Mouse (Mus musculus): ENCODE measurements at regions not wholly inside any gene's neighbourhood (a gene's known extent, or its start where the extent isn't known, plus 50 kb on each side); places are given as distances from the start of the nearest gene placed in this dataset.
"Not testable (repeated sequence)": the region's sequence is repeated elsewhere in the genome, so short reads cannot be mapped to it uniquely, and the experiment has no call there.

- H3K27ac ChIP-seq; DNase-seq (ENCODE audit: extremely low spot score in 1 of 2, low spot score in 2 of 2); H3K4me3 ChIP-seq; intact Hi-C loops (cut with DNase I): not testable (repeated sequence)
Observed at GRCm38 (mm10) chr12:115861759-115862158, 185.8 kb upstream of the Zfp386 start.

- DNase-seq (ENCODE audit: extremely low spot score in 1 of 2, low spot score in 2 of 2); H3K4me3 ChIP-seq; H3K27ac ChIP-seq; intact Hi-C loops (cut with DNase I): not testable (repeated sequence)
Observed at GRCm38 (mm10) chr12:115865059-115865756, 182.3 kb upstream of the Zfp386 start.

- H3K27ac ChIP-seq; DNase-seq (ENCODE audit: extremely low spot score in 1 of 2, low spot score in 2 of 2); H3K4me3 ChIP-seq; intact Hi-C loops (cut with DNase I): not testable (repeated sequence)
Observed at GRCm38 (mm10) chr12:115868631-115869030, 178.9 kb upstream of the Zfp386 start.

GRCm38 (mm10) chr12:115872451-115872850 lies 175.1 kb upstream of the Zfp386 start:
- intact Hi-C loops (cut with DNase I); H3K27ac ChIP-seq: not testable (repeated sequence)

GRCm38 (mm10) chr12:115873976-115874375 lies 173.5 kb upstream of the Zfp386 start:
- H3K4me3 ChIP-seq; DNase-seq (ENCODE audit: extremely low spot score in 1 of 2, low spot score in 2 of 2); H3K27ac ChIP-seq; intact Hi-C loops (cut with DNase I): not testable (repeated sequence)

More at GRCm38 (mm10) chr12:115872451-115872850, 175.1 kb upstream of the Zfp386 start:
- not testable (repeated sequence) for DNase-seq (ENCODE audit: extremely low spot score in 1 of 2, low spot score in 2 of 2); H3K4me3 ChIP-seq

GRCm38 (mm10) chr12:115883719-115884118 lies 163.8 kb upstream of the Zfp386 start:
- intact Hi-C loops (cut with DNase I): no loop called here
- no peak for DNase-seq (ENCODE audit: extremely low spot score in 1 of 2, low spot score in 2 of 2)
- no peak overlapping the region for H3K27ac ChIP-seq
- H3K4me3 ChIP-seq: no peak overlapping the region
- no peak for TF ChIP-seq CTCF (IDR thresholded peaks at IDR 0.05)

- Histone ChIP-seq H3K4me3 (no peak overlapping the region), H3K27ac (no peak overlapping the region)
- no peak for DNase-seq (ENCODE audit: extremely low spot score in 1 of 2, low spot score in 2 of 2)
- no peak for TF ChIP-seq CTCF (IDR thresholded peaks at IDR 0.05)
- intact Hi-C loops (cut with DNase I): no loop called here
Observed at GRCm38 (mm10) chr12:115887976-115888375, 159.5 kb upstream of the Zfp386 start.

- H3K4me3 ChIP-seq; intact Hi-C loops (cut with DNase I); DNase-seq (ENCODE audit: extremely low spot score in 1 of 2, low spot score in 2 of 2); H3K27ac ChIP-seq: not testable (repeated sequence)
Observed at GRCm38 (mm10) chr12:115892656-115893055, 154.9 kb upstream of the Zfp386 start.

- DNase-seq (ENCODE audit: extremely low spot score in 1 of 2, low spot score in 2 of 2); H3K27ac ChIP-seq; H3K4me3 ChIP-seq: not testable (repeated sequence)
- intact Hi-C loops (cut with DNase I): loop anchor here (1.0 kb wide), 1 partner anchor 41 kb away; no protein-coding TSS in a partner anchor
Observed at GRCm38 (mm10) chr12:115912226-115912625, 135.3 kb upstream of the Zfp386 start.

- H3K4me3 ChIP-seq; DNase-seq (ENCODE audit: extremely low spot score in 1 of 2, low spot score in 2 of 2); H3K27ac ChIP-seq; intact Hi-C loops (cut with DNase I): not testable (repeated sequence)
Observed at GRCm38 (mm10) chr12:115915420-115915819, 132.1 kb upstream of the Zfp386 start.

- H3K27ac ChIP-seq; DNase-seq (ENCODE audit: extremely low spot score in 1 of 2, low spot score in 2 of 2); intact Hi-C loops (cut with DNase I); H3K4me3 ChIP-seq: not testable (repeated sequence)
Observed at GRCm38 (mm10) chr12:115920119-115920518, 127.4 kb upstream of the Zfp386 start.

GRCm38 (mm10) chr12:115923999-115924398 lies 123.5 kb upstream of the Zfp386 start:
- intact Hi-C loops (cut with DNase I); DNase-seq (ENCODE audit: extremely low spot score in 1 of 2, low spot score in 2 of 2); H3K27ac ChIP-seq; H3K4me3 ChIP-seq: not testable (repeated sequence)

GRCm38 (mm10) chr12:115925542-115925941 lies 122.0 kb upstream of the Zfp386 start:
- intact Hi-C loops (cut with DNase I); DNase-seq (ENCODE audit: extremely low spot score in 1 of 2, low spot score in 2 of 2); H3K27ac ChIP-seq; H3K4me3 ChIP-seq: not testable (repeated sequence)

GRCm38 (mm10) chr12:115952325-115952724 lies 95.2 kb upstream of the Zfp386 start:
- H3K4me3 ChIP-seq; intact Hi-C loops (cut with DNase I); DNase-seq (ENCODE audit: extremely low spot score in 1 of 2, low spot score in 2 of 2); H3K27ac ChIP-seq: not testable (repeated sequence)

- H3K27ac ChIP-seq; intact Hi-C loops (cut with DNase I); H3K4me3 ChIP-seq; DNase-seq (ENCODE audit: extremely low spot score in 1 of 2, low spot score in 2 of 2): not testable (repeated sequence)
Observed at GRCm38 (mm10) chr12:115955477-115956177, 91.9 kb upstream of the Zfp386 start.

GRCm38 (mm10) chr12:115963701-115964100 lies 83.8 kb upstream of the Zfp386 start:
- H3K27ac ChIP-seq; intact Hi-C loops (cut with DNase I); DNase-seq (ENCODE audit: extremely low spot score in 1 of 2, low spot score in 2 of 2); H3K4me3 ChIP-seq: not testable (repeated sequence)

- DNase-seq (ENCODE audit: extremely low spot score in 1 of 2, low spot score in 2 of 2); H3K27ac ChIP-seq; H3K4me3 ChIP-seq; intact Hi-C loops (cut with DNase I): not testable (repeated sequence)
Observed at GRCm38 (mm10) chr12:115967522-115967921, 80.0 kb upstream of the Zfp386 start.

All from left cerebral cortex, adult 2 months (tissue).